Mouse (Mus musculus) spleen, adult 2 months (tissue): ENCODE results near the gene Asb4. TPM values are rescaled to one million over a fixed set of nuclear protein-coding genes. Genes with fewer than 3 reads are reported as not detected.

Source experiments
- DNase-seq, 2 experiments: peaks; one replicate each; pipeline versions ENCODE4 v3.0.0 to v3.0.0-alpha.2; 2012 to 2021; ENCODE audit warnings: low spot score in 2 of 2, low read depth in 1 of 2
- H3K27ac ChIP-seq: fragments of 200-500 bp; 2 replicates; pipeline ENCODE4 v1.5.1; 2012; ENCODE audit warnings: low read length, inconsistent platforms; ENCODE audit not compliant: insufficient read depth
- H3K27me3 ChIP-seq: fragments of 200-500 bp; 2 replicates; pipeline ENCODE4 v1.6.1; 2012; ENCODE audit warnings: mild to moderate bottlenecking, moderate library complexity, low read length, inconsistent platforms; ENCODE audit not compliant: control insufficient read depth, insufficient read depth
- H3K36me3 ChIP-seq: fragments of 200-500 bp; 2 replicates; pipeline ENCODE4 v1.6.1; 2012; ENCODE audit warnings: mild to moderate bottlenecking, low read length, inconsistent platforms; ENCODE audit not compliant: control insufficient read depth, insufficient read depth
- H3K4me1 ChIP-seq: fragments of 200-500 bp; 2 replicates; pipeline ENCODE4 v1.6.1; 2011; ENCODE audit warnings: inconsistent platforms; ENCODE audit not compliant: control insufficient read depth, insufficient read depth, insufficient read length
- H3K4me3 ChIP-seq: fragments of 200-500 bp; 2 replicates; pipeline ENCODE4 v1.5.1; 2011; ENCODE audit warnings: mild to moderate bottlenecking, inconsistent platforms; ENCODE audit not compliant: insufficient read depth, insufficient read length; ENCODE audit errors: extremely low read depth
- CTCF ChIP-seq: fragments of 200-500 bp; IDR thresholded peaks from 2 replicates; pipeline ENCODE4 v1.5.1; 2011; ENCODE audit warnings: mild to moderate bottlenecking, inconsistent platforms; ENCODE audit not compliant: insufficient read depth, insufficient read length, insufficient replicate concordance; ENCODE audit errors: extremely low read depth
- POLR2A ChIP-seq: fragments of 200-500 bp; IDR thresholded peaks from 2 replicates; pipeline ENCODE4 v1.6.1; 2011; ENCODE audit warnings: low read depth, low read length, inconsistent platforms
- WGBS: fragments of 180-500 bp; shearing (Covaris S2); methylation state at CpG from one replicate; pipeline ENCODE4 v1.1.7; 2018; 5-methylcytosine and 5-hydroxymethylcytosine counted together
- polyA plus RNA-seq: library from polyadenylated mRNA; depleted of rRNA; stranded (reverse); fragments of >200 nt; gene quantifications from 2 replicates; pipeline ENCODE4 v1.2.3, GENCODE M21; 2012

Asb4 gene
- polyA plus RNA-seq, 1 experiment = 0.30 TPM

DNA sequence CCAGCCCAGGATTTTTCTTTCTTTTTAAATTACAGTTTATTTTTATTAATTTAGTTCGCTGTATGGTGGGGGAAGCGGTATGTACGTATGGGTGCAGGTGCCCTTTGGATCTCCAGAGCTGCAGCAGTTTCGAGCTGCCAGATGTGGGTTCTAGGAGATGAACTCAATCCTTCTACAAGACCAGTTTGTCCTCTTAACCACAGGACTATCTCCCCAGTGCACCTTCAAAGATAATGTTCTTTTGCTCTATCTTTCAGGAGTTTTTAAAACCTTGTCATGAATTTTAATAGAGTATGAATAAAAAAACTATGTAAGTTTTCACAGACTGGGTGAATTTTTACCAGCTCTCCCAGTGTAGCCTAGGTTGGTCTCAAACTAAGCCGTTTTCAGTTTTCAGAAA is 22.8 kb upstream of the Asb4 start:
- TF ChIP-seq POLR2A (no peak), CTCF (no peak)
- no peak overlapping the region for H3K27ac ChIP-seq
- 80% methylated on average over 5 of the region's 5 CpGs for WGBS
- H3K36me3 ChIP-seq = no peaks in the 10 kb centered on the region
- H3K4me1 ChIP-seq = no peaks in the 10 kb centered on the region
- no peak overlapping the region for H3K4me3 ChIP-seq
- DNase-seq = no peak
- no peaks in the 10 kb centered on the region for H3K27me3 ChIP-seq

DNA sequence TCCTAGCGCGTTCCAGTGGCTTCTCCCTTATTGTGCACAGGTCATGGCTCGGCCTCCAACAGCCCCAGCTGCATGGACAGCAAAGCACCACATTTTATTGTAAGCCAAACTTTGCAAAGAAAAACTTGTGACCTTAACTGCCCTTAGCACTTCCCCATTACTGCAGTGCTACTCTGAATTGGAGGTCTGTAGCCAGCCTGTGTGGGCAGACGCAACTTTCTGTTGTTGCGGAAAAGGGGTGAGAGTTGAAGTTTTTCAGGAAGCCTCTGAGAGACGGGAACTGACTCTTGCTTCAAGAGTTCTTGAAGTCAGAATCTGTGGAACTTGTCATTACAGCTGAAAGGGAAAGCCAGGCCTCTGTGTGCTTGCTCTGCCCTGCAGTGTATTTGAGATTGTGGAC is 21.2 kb upstream of the Asb4 start:
- no peak overlapping the region for H3K27ac ChIP-seq
- H3K36me3 ChIP-seq = no peaks in the 10 kb centered on the region
- WGBS = 53% methylated on average over 6 of the region's 6 CpGs
- no peaks in the 10 kb centered on the region for H3K27me3 ChIP-seq
- TF ChIP-seq CTCF (no peak), POLR2A (no peak)
- no peak overlapping the region for H3K4me3 ChIP-seq
- no peaks in the 10 kb centered on the region for H3K4me1 ChIP-seq
- no peak for DNase-seq

GRCm38 (mm10) chr6:5365845-5366244 is 17.3 kb upstream of the Asb4 start:
- no peak for DNase-seq
- H3K27me3 ChIP-seq = no peaks in the 10 kb centered on the region
- TF ChIP-seq CTCF (no peak), POLR2A (no peak)
- no peaks in the 10 kb centered on the region for H3K36me3 ChIP-seq
- WGBS = 55% methylated on average over 5 of the region's 5 CpGs
- no peak overlapping the region for H3K27ac ChIP-seq
- H3K4me1 ChIP-seq = no peaks in the 10 kb centered on the region
- no peak overlapping the region for H3K4me3 ChIP-seq

GRCm38 (mm10) chr6:5376884-5377283 is 6.3 kb upstream of the Asb4 start:
- Histone ChIP-seq H3K27me3 (no peaks in the 10 kb centered on the region), H3K27ac (no peak overlapping the region), H3K4me3 (no peak overlapping the region), H3K4me1 (no peaks in the 10 kb centered on the region; the same call in 1 of the 2 replicates), H3K36me3 (no peaks in the 10 kb centered on the region)
- no peak for TF ChIP-seq POLR2A
- no peak for TF ChIP-seq CTCF
- WGBS = 93% methylated on average over 4 of the region's 4 CpGs
- no peak for DNase-seq

- no peak overlapping the region for H3K27ac ChIP-seq
- TF ChIP-seq POLR2A (no peak), CTCF (no peak)
- DNase-seq = no peak
- H3K4me3 ChIP-seq = no peak overlapping the region
- H3K36me3 ChIP-seq = no peaks in the 10 kb centered on the region
- WGBS = 52% methylated on average over 3 of the region's 3 CpGs
- H3K4me1 ChIP-seq = peaks cover 5% of the 10 kb centered on the region; the same call in 1 of the 2 replicates
- peaks cover 7% of the 10 kb centered on the region for H3K27me3 ChIP-seq
Measured at GRCm38 (mm10) chr6:5379048-5379447, 4.1 kb upstream of the Asb4 start.

DNA sequence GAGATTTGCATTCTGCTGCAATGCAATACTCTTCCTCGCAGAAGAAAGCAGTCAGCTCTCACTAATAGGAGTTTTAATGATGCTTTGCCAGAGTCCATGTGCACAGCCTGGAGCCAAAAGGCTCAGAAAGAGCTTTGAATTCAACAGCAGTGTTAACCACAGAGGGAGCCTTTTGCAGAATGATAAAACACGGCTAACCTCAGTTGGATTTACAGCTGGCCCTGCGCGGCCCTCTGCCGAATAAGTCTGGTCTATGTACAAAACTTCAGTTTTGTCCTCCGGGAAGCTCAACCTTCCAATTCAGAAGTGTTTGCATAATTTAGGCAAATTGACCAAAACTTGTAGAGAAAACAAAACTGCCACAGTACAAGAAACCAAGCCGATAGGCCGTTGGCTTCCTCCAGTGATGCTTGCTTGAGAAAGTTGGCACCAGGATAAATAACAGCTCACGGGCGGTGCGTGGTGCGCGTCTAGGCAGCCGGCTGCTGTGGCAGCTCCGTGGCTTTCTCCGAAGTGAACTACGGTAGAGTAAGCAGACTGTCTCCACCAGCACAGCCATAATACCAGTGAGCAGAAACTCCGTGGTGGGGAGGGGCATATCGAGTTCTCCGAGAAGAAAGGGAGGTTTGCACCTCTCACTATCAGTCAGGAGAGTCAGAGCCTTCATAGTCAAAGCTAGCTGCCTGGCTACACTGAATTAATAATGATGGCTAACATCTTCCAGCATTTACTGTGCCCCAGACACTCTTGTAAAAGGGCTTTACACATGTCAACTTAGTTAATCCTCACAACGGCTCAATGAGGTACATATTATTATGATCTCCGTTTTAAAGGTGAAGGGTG is 3.2 kb upstream of the Asb4 start:
- TF ChIP-seq CTCF (no peak), POLR2A (no peak)
- 73% methylated on average over 22 of the region's 22 CpGs for WGBS

More for the DNA sequence above, 3.2 kb upstream of the Asb4 start:
- Histone ChIP-seq H3K27ac (no peak overlapping the region), H3K4me3 (no peak overlapping the region), H3K27me3 (peaks cover 7% of the 10 kb centered on the region), H3K36me3 (no peaks in the 10 kb centered on the region), H3K4me1 (peaks cover 5% of the 10 kb centered on the region; the same call in 1 of the 2 replicates)
- no peak for DNase-seq
